Mouse (Mus musculus): ENCODE data around the gene 5730522E02Rik. TPM values are rescaled to one million over a fixed set of nuclear protein-coding genes. Genes with fewer than 3 reads are reported as not detected.

The 5730522E02Rik gene
- total and polyA plus RNA-seq, 3 experiments, result not detected

- H3K27me3 ChIP-seq (ENCODE audit: control insufficient read depth in 1 of 2, insufficient read depth in 2 of 2, low read length in 2 of 2), result no peaks in the 10 kb centered on the region
- no peak overlapping the region for H3K27ac ChIP-seq (ENCODE audit: control insufficient read depth, low read depth, low read length)
- H3K9me3 ChIP-seq (replicated peaks; ENCODE audit: insufficient read depth, low read length), result no peaks in the 10 kb centered on the region
- no peaks in the 10 kb centered on the region for H3K4me1 ChIP-seq (ENCODE audit: control insufficient read depth in 1 of 2, insufficient read depth in 2 of 2, low read length in 2 of 2)
- H3K4me3 ChIP-seq (ENCODE audit: control insufficient read depth in 1 of 2, insufficient read depth in 1 of 2, low read depth in 2 of 2, low read length in 2 of 2), result no peak overlapping the region
- H3K9ac ChIP-seq (ENCODE audit: control insufficient read depth, low read depth, low read length, poor library complexity, severe bottlenecking), result no peak overlapping the region
- TF ChIP-seq MAFK (IDR thresholded peaks at IDR 0.05; ENCODE audit: borderline replicate concordance, low read depth, low read length), result no peak
- DNase-seq (ENCODE audit: low read depth, low spot score), result no peak
- no peaks in the 10 kb centered on the region for H3K79me2 ChIP-seq (ENCODE audit: control insufficient read depth, insufficient read depth, low read length, poor library complexity)
- H3K36me3 ChIP-seq (ENCODE audit: control insufficient read depth in 1 of 2, insufficient read depth in 2 of 2, low read length in 2 of 2), result no peaks in the 10 kb centered on the region
Observed at GRCm38 (mm10) chr11:25674194-25674593, 536.4 kb downstream of the 5730522E02Rik start.

- Histone ChIP-seq H3K9me3 (replicated peaks; ENCODE audit: insufficient read depth, low read length) (no peaks in the 10 kb centered on the region), H3K27me3 (ENCODE audit: control insufficient read depth in 1 of 2, insufficient read depth in 2 of 2, low read length in 2 of 2) (no peaks in the 10 kb centered on the region), H3K36me3 (ENCODE audit: control insufficient read depth in 1 of 2, insufficient read depth in 2 of 2, low read length in 2 of 2) (no peaks in the 10 kb centered on the region), H3K4me3 (ENCODE audit: control insufficient read depth in 1 of 2, insufficient read depth in 1 of 2, low read depth in 2 of 2, low read length in 2 of 2) (no peak overlapping the region), H3K79me2 (ENCODE audit: control insufficient read depth, insufficient read depth, low read length, poor library complexity) (no peaks in the 10 kb centered on the region), H3K9ac (ENCODE audit: control insufficient read depth, low read depth, low read length, poor library complexity, severe bottlenecking) (no peak overlapping the region), H3K4me1 (ENCODE audit: control insufficient read depth in 1 of 2, insufficient read depth in 2 of 2, low read length in 2 of 2) (no peaks in the 10 kb centered on the region), H3K27ac (ENCODE audit: control insufficient read depth, low read depth, low read length) (no peak overlapping the region)
- DNase-seq (ENCODE audit: low read depth, low spot score), result no peak
- no peak for TF ChIP-seq MAX (IDR thresholded peaks at IDR 0.05; ENCODE audit: low read length)
- no peak for TF ChIP-seq ZKSCAN1 (IDR thresholded peaks at IDR 0.05; ENCODE audit: low read depth, low read length)
- no peak for TF ChIP-seq ZNF384 (IDR thresholded peaks at IDR 0.05; ENCODE audit: low read depth, low read length)
- TF ChIP-seq CTCF (IDR thresholded peaks at IDR 0.05 in 2 of 3, conservative IDR thresholded peaks at IDR 0.05 in 1 of 3; ENCODE audit: control insufficient read depth in 1 of 3, insufficient read depth in 1 of 3, low read depth in 2 of 3, low read length in 3 of 3, poor library complexity in 1 of 3, severe bottlenecking in 1 of 3), result no peak
- no peak for TF ChIP-seq E2F4 (IDR thresholded peaks at IDR 0.05; ENCODE audit: borderline replicate concordance, low read depth, low read length)
Observed at GRCm38 (mm10) chr11:25670018-25670417, 540.5 kb downstream of the 5730522E02Rik start.

- no peak overlapping the region for H3K4me3 ChIP-seq (ENCODE audit: control insufficient read depth in 1 of 2, insufficient read depth in 1 of 2, low read depth in 2 of 2, low read length in 2 of 2)
- no peaks in the 10 kb centered on the region for H3K4me1 ChIP-seq (ENCODE audit: control insufficient read depth in 1 of 2, insufficient read depth in 2 of 2, low read length in 2 of 2)
- no peaks in the 10 kb centered on the region for H3K27me3 ChIP-seq (ENCODE audit: control insufficient read depth in 1 of 2, insufficient read depth in 2 of 2, low read length in 2 of 2)
- no peaks in the 10 kb centered on the region for H3K36me3 ChIP-seq (ENCODE audit: control insufficient read depth in 1 of 2, insufficient read depth in 2 of 2, low read length in 2 of 2)
- no peaks in the 10 kb centered on the region for H3K79me2 ChIP-seq (ENCODE audit: control insufficient read depth, insufficient read depth, low read length, poor library complexity)
- H3K9me3 ChIP-seq (replicated peaks; ENCODE audit: insufficient read depth, low read length), result no peaks in the 10 kb centered on the region
- no peak overlapping the region for H3K9ac ChIP-seq (ENCODE audit: control insufficient read depth, low read depth, low read length, poor library complexity, severe bottlenecking)
- TF ChIP-seq POLR2AphosphoS2 (IDR thresholded peaks at IDR 0.05; ENCODE audit: low read length) (no peak), E2F4 (IDR thresholded peaks at IDR 0.05; ENCODE audit: borderline replicate concordance, low read depth, low read length) (no peak), ETS1 (IDR thresholded peaks at IDR 0.05; ENCODE audit: low read depth, low read length) (no peak), CTCF (IDR thresholded peaks at IDR 0.05 in 2 of 3, conservative IDR thresholded peaks at IDR 0.05 in 1 of 3; ENCODE audit: control insufficient read depth in 1 of 3, insufficient read depth in 1 of 3, low read depth in 2 of 3, low read length in 3 of 3, poor library complexity in 1 of 3, severe bottlenecking in 1 of 3) (no peak), MYC (IDR thresholded peaks at IDR 0.05; ENCODE audit: low read depth, low read length) (no peak), RAD21 (IDR thresholded peaks at IDR 0.05; ENCODE audit: low read depth, low read length) (no peak), JUND (IDR thresholded peaks at IDR 0.05; ENCODE audit: low read depth, low read length) (no peak), MYB (IDR thresholded peaks at IDR 0.05; ENCODE audit: low read depth, low read length) (no peak), POLR2AphosphoS5 (IDR thresholded peaks at IDR 0.05; ENCODE audit: borderline replicate concordance, low read depth, low read length) (no peak), RCOR1 (IDR thresholded peaks at IDR 0.05; ENCODE audit: low read depth, low read length) (no peak), EP300 (IDR thresholded peaks at IDR 0.05; ENCODE audit: low read depth in 1 of 2, low read length in 2 of 2) (no peak), MAFK (IDR thresholded peaks at IDR 0.05; ENCODE audit: borderline replicate concordance, low read depth, low read length) (no peak), MAZ (IDR thresholded peaks at IDR 0.05; ENCODE audit: low read depth, low read length) (no peak)
- no peak for DNase-seq (ENCODE audit: low read depth, low spot score)
- H3K27ac ChIP-seq (ENCODE audit: control insufficient read depth, low read depth, low read length), result no peak overlapping the region
Observed at GRCm38 (mm10) chr11:25664562-25665104, 545.9 kb downstream of the 5730522E02Rik start.

All from MEL (cell line).